Mouse (Mus musculus) C2C12 (cell line): ENCODE measurements around the gene Pde4c. TPM values are rescaled to one million over a fixed set of nuclear protein-coding genes. Genes with fewer than 3 reads are reported as not detected.

Experiments
- H3K27me3 ChIP-seq: one replicate; pipeline ENCODE4 v1.6.1; 2011; ENCODE audit not compliant: control insufficient read depth, insufficient read depth, insufficient read length
- H3K36me3 ChIP-seq: one replicate; pipeline ENCODE4 v1.6.1; 2011; ENCODE audit not compliant: control insufficient read depth, insufficient read depth
- H3K4me3 ChIP-seq: one replicate; pipeline ENCODE4 v1.5.1; 2011; ENCODE audit warnings: mild to moderate bottlenecking, control low read depth; ENCODE audit not compliant: poor library complexity, insufficient read depth, severe bottlenecking
- H3K79me2 ChIP-seq: one replicate; pipeline ENCODE4 v1.6.1; 2011; ENCODE audit not compliant: control insufficient read depth, insufficient read depth
- H3K79me3 ChIP-seq: one replicate; pipeline ENCODE4 v1.6.1; 2011; ENCODE audit warnings: low read depth, control low read depth
- H3ac ChIP-seq: one replicate; pipeline ENCODE3; 2011; ENCODE audit warnings: low read depth; ENCODE audit not compliant: control insufficient read depth, insufficient read length
- CEBPB ChIP-seq: IDR thresholded peaks from one replicate; pipeline ENCODE4 v1.6.1; 2011; ENCODE audit warnings: low read depth, mild to moderate bottlenecking, control low read depth, moderate library complexity
- CTCF ChIP-seq: IDR thresholded peaks from one replicate; pipeline ENCODE4 v1.5.1; 2011; ENCODE audit not compliant: control insufficient read depth, insufficient read depth, insufficient read length
- FOSL1 ChIP-seq: IDR thresholded peaks from one replicate; pipeline ENCODE4 v1.8.0; 2011; ENCODE audit warnings: mild to moderate bottlenecking, low read length; ENCODE audit not compliant: poor library complexity, insufficient read depth, severe bottlenecking
- MAX ChIP-seq: IDR thresholded peaks from one replicate; pipeline ENCODE4 v1.6.1; 2011; ENCODE audit warnings: mild to moderate bottlenecking, control low read depth
- MYOD1 ChIP-seq: IDR thresholded peaks from one replicate; pipeline ENCODE4 v1.6.1; 2011; ENCODE audit warnings: low read depth; ENCODE audit not compliant: control insufficient read depth, insufficient read length
- MYOG ChIP-seq: IDR thresholded peaks from one replicate; pipeline ENCODE4 v1.6.1; 2011; ENCODE audit not compliant: control insufficient read depth, insufficient read length; ENCODE audit errors: extremely low read depth
- USF1 ChIP-seq: IDR thresholded peaks from one replicate; pipeline ENCODE4 v1.6.1; 2011; ENCODE audit warnings: low read depth, mild to moderate bottlenecking, control low read depth, moderate library complexity
- polyA plus RNA-seq: library from polyadenylated mRNA; unstranded; fragments of >200 nt; fragmentation: generic; extraction: Trizol; gene quantifications from one replicate; pipeline ENCODE4 v1.2.1, GENCODE M21; 2012; ENCODE audit warnings: missing spikeins

Gene Pde4c
- polyA plus RNA-seq, 1 experiment, result 0.01 TPM

DNA sequence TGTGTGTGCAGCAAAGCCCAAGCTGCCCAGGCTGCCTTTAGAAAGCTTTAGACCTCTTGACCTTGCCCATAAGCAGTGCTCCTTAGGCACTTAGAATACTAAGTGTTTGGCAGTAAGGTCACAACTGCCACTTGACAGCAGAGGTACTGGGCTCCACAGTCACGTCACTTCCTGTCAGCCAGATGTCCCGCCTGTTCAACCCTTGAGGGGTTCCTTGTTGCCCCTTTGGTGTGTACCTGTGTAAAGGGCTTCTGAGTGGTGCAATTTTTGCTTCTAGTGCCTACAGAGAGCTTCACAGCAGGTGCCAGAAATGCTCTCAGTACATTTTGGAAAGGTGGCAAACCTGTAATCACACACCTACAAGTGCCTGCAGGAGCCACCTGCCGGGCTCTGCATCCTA, 14.7 kb downstream of the Pde4c start:
- peaks cover 27% of the 10 kb centered on the region for H3K27me3 ChIP-seq

GRCm38 (mm10) chr8:70741661-70742060, 18.1 kb downstream of the Pde4c start:
- Histone ChIP-seq H3K27me3 (peaks cover 41% of the 10 kb centered on the region), H3K79me2 (no peaks in the 10 kb centered on the region), H3K36me3 (no peaks in the 10 kb centered on the region), H3ac (no peak overlapping the region), H3K4me3 (no peak overlapping the region), H3K79me3 (no peaks in the 10 kb centered on the region)
- TF ChIP-seq CEBPB (no peak), MAX (no peak)

More for the DNA sequence above, 14.7 kb downstream of the Pde4c start:
- Histone ChIP-seq H3K79me2 (no peaks in the 10 kb centered on the region), H3ac (no peak overlapping the region), H3K4me3 (no peak overlapping the region), H3K79me3 (no peaks in the 10 kb centered on the region), H3K36me3 (no peaks in the 10 kb centered on the region)
- TF ChIP-seq CTCF (no peak), MAX (no peak), FOSL1 (no peak), USF1 (no peak), MYOD1 (no peak), CEBPB (no peak), MYOG (no peak)

GRCm38 (mm10) chr8:70742176-70742575, 18.7 kb downstream of the Pde4c start:
- Histone ChIP-seq H3K79me3 (no peaks in the 10 kb centered on the region), H3K79me2 (no peaks in the 10 kb centered on the region), H3K4me3 (no peak overlapping the region), H3ac (no peak overlapping the region), H3K27me3 (peaks cover 43% of the 10 kb centered on the region), H3K36me3 (no peaks in the 10 kb centered on the region)
- TF ChIP-seq CEBPB, result no peak
- TF ChIP-seq CTCF, result no peak
- TF ChIP-seq FOSL1, result no peak
- TF ChIP-seq USF1, result no peak
- no peak for TF ChIP-seq MAX
- TF ChIP-seq MYOG, result no peak
- no peak for TF ChIP-seq MYOD1

- no peaks in the 10 kb centered on the region for H3K79me2 ChIP-seq
- H3K79me3 ChIP-seq, result no peaks in the 10 kb centered on the region
- TF ChIP-seq MAX (no peak), MYOG (no peak), CTCF (no peak), USF1 (no peak), CEBPB (no peak), MYOD1 (no peak), FOSL1 (no peak)
- H3K4me3 ChIP-seq, result no peak overlapping the region
- no peaks in the 10 kb centered on the region for H3K36me3 ChIP-seq
- no peak overlapping the region for H3ac ChIP-seq
- peaks cover 47% of the 10 kb centered on the region for H3K27me3 ChIP-seq
Observed at GRCm38 (mm10) chr8:70742981-70743655, 19.6 kb downstream of the Pde4c start.

GRCm38 (mm10) chr8:70743656-70744590, 20.4 kb downstream of the Pde4c start:
- Histone ChIP-seq H3K79me2 (no peaks in the 10 kb centered on the region), H3K27me3 (peaks cover 45% of the 10 kb centered on the region), H3K36me3 (no peaks in the 10 kb centered on the region), H3ac (no peak overlapping the region), H3K4me3 (no peak overlapping the region), H3K79me3 (no peaks in the 10 kb centered on the region)
- TF ChIP-seq MYOG (no peak), CTCF (no peak), CEBPB (no peak), MYOD1 (no peak), USF1 (peak; percentile 62), MAX (no peak), FOSL1 (no peak)
